Mouse (Mus musculus) adrenal gland, postnatal 4 days (tissue): ENCODE data around the gene Zfp184. TPM values are rescaled to one million over a fixed set of nuclear protein-coding genes. Genes with fewer than 3 reads are reported as not detected.
"Not testable (repeated sequence)": the region's sequence is repeated elsewhere in the genome, so short reads cannot be mapped to it uniquely, and the experiment has no call there.

Experiments used
- DNase-seq, 2 experiments: peaks; one replicate each; pipeline ENCODE4 v3.0.0; 2021 to 2022; ENCODE audit warnings: low spot score in 2 of 2, mixed read lengths in 2 of 2
- long read RNA-seq, 2 experiments: library from polyadenylated mRNA; stranded (forward); transcript quantifications; one replicate each; pipeline ENCODE4 v2.0.0; 2021
- total RNA-seq, 2 experiments: library from RNA; stranded (reverse); gene quantifications; 2 replicates each; pipeline ENCODE4 v1.2.3; 2021

Zfp184 gene
- 1 to 10 TPM; 3.8 to 4.7 TPM for total RNA-seq
- long read RNA-seq, experiment 1, partial matches to known transcripts, result 0 of 3 reads
- long read RNA-seq, experiment 1, other reads (novel, unspliced or antisense), result 1 of 3 reads
- long read RNA-seq, experiment 2, transcript Zfp184-205 (6 exons, 2,703 nt), result major isoform, 8 of 14 reads
- long read RNA-seq, experiment 2, partial matches to known transcripts, result 0 of 14 reads
- long read RNA-seq, experiment 2, other reads (novel, unspliced or antisense), result 3 of 14 reads

DNA sequence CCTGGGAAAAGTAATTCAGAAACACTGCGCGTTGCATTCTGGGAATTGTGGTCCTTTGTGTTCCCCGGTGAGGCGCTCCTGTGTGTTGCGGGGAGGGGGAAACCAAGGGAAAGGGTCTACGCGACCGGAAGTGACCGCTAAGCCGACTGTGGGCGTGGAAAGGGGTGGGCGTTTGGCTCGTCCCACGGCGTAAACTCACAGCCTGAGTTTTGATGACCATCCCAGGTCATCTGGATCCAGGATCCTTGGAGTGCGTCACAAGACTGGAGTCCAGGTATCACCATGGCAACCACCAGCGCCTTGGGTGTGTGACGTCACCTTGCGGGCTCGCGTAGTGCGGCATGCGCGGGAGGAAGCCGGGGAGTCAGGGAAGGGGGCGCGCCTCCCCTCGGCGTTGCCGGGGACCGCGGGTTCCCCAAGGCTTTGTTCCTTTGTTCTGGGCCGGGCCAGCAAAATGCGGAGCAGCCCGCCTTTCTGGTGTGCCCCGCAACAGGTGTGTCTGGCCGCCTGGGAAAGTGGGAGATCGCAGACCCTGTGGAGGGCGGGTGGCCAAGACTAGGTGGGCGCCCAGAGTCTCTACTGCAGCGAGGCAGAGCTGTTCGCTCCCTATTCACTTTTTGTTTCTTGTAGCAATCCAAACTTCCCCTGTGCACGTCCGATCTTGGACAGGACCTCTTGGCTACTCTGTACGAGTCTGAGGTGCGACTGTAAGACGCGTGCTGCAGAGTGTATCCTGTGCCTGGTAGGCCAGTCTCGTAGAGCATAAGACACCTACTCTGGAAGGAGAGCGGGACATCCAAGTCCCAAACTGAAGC is at the start of gene Zfp184:
Zfp184 (plus strand) TSS at position 169 of the 815 bp plus-strand sequence.
- DNase-seq, result peak; percentile 40 to 73

- no peak for DNase-seq
These were observed 48.2 kb upstream of the Zfp184 start for GRCm38 (mm10) chr13:21896549-21897244.

- no peak for DNase-seq
These were observed 47.7 kb upstream of the Zfp184 start for GRCm38 (mm10) chr13:21897245-21897634.

DNA sequence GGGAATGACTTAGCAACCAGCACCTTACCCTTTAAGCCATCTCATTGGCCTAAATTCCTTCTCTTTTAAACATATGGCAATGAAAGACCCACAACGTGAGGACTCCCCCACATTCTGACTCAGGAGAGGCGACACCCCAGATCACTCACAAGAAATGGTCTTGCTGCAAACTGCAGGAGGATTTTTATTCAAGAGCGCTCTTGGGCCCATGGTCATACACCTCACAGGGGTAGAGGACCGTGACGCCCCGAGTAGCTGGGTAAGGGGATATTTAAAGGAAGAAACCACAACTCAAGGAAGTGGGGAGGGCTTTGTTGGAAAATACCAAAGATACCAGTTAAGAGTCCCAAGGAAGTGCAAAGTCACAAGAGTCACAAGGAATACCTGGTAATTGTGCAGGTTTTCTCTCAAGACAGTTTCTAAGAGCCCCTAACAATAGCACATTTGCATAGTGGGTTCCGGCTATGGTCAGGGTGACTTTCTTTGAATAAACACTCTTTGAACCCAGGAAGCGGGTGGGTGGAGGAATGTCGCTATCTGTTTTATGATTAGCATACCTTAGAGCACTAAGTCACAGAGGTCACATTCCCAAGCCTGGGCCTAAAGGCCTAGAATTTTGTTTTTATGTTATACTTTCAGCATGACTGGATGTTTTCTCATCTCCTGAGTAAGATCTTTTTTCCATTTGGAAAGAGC is 43.9 kb upstream of the Zfp184 start:
- DNase-seq, result not testable (repeated sequence)

- DNase-seq, result no peak
These were observed 41.4 kb upstream of the Zfp184 start for GRCm38 (mm10) chr13:21903500-21903899.

DNA sequence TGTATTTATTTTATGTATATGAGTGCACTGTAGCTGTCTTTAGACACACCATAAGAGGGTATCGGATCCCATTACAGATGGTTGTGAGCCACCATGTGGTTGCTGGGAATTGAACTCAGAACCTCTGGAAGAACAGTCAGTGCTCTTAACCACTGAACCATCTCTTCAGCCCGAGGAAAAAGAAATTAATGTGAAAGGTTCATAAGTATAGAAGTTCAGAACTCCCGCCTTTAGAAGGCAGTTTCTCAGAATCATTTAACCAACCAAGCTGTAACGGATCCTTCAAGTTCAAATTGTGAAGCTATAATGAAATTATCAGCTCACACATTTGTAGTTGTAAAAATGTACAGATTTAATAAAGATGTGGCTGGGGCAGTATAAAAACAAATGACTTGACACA is 40.8 kb upstream of the Zfp184 start:
- not testable (repeated sequence) for DNase-seq

- DNase-seq, result no peak
These were observed 38.6 kb upstream of the Zfp184 start for GRCm38 (mm10) chr13:21906301-21906700.

GRCm38 (mm10) chr13:21906946-21907806 is 37.7 kb upstream of the Zfp184 start:
- no peak for DNase-seq

DNA sequence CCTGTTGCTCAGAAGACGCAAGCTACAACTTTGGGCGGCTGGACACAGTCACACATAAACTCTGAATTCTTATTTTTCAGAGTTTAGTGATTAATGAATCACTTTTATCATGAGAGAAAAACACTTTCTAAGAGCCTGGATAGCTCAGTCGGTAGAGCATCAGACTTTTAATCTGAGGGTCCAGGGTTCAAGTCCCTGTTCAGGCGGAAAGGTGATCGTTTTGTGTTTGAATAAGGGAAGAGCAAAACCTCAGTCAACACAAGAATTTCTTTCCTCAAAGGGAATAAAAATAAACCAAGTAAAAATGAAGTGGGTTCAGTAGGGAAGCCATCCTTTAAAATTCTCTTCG is 37.1 kb upstream of the Zfp184 start:
- DNase-seq, result not testable (repeated sequence)

GRCm38 (mm10) chr13:21910735-21911134 is 34.2 kb upstream of the Zfp184 start:
- no peak for DNase-seq

DNA sequence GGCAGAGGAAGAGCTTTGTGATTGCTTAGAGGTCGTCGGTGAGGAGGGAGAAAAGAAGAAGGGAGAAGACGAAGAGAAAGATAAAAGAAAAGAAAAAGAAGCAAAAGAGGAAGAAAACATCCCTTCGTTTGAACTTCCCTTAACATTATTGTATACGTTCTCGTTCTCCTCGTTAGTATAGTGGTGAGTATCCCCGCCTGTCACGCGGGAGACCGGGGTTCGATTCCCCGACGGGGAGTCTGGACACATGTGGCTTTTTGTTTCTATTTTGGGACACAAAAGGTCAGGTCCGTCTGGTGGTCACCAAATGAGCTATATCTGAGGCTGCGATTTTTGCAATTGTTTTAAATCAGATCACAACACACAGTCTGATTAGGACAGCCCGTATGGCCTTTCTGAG is 33.7 kb upstream of the Zfp184 start:
- no peak for DNase-seq

- no peak for DNase-seq
These were observed 31.0 kb upstream of the Zfp184 start for GRCm38 (mm10) chr13:21913854-21914253.

- no peak for DNase-seq
These were observed 30.3 kb upstream of the Zfp184 start for GRCm38 (mm10) chr13:21914599-21914998.

DNA sequence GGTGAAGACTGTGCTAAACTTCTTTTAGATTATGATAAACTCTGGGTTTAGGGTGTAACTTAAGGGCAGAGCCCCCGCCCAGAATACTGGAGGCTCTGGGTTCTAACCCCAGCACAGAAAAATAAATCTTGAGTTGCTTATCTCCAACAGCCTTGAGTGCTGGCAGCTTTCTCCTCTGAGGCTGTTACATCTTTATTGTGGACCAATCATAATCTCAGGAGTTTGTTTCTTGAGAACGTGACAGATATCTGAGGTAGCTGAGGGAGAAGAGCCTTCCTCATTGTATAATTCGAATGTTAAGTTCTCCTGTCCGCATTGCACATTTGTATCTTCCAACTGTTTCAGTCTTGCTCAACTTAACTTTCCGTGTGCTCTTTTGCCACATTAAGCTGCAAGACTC is 29.4 kb upstream of the Zfp184 start:
- DNase-seq, result no peak

GRCm38 (mm10) chr13:21916056-21916455 is 28.8 kb upstream of the Zfp184 start:
- no peak for DNase-seq

DNA sequence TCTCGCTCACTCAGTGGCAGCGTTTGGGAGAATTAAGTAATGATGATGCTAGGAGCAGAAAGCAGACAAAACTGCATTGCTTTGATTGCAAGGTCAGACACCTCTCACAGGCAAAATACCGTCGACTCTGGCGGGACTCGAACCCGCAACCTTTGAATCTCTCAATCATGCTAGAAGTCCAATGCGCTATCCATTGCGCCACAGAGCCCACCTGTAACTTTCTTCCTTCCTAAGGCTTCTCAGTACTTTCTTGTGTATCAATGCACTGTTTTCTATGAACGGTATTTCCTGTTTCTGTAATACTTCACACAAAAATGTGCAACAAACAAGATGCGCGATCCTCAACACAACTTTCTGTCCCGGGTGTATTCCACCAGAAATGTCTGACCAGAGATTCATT is 27.9 kb upstream of the Zfp184 start:
- DNase-seq, result no peak

GRCm38 (mm10) chr13:21917480-21917879 is 27.4 kb upstream of the Zfp184 start:
- DNase-seq, result no peak

GRCm38 (mm10) chr13:21917992-21918391 is 26.9 kb upstream of the Zfp184 start:
- DNase-seq, result no peak

DNA sequence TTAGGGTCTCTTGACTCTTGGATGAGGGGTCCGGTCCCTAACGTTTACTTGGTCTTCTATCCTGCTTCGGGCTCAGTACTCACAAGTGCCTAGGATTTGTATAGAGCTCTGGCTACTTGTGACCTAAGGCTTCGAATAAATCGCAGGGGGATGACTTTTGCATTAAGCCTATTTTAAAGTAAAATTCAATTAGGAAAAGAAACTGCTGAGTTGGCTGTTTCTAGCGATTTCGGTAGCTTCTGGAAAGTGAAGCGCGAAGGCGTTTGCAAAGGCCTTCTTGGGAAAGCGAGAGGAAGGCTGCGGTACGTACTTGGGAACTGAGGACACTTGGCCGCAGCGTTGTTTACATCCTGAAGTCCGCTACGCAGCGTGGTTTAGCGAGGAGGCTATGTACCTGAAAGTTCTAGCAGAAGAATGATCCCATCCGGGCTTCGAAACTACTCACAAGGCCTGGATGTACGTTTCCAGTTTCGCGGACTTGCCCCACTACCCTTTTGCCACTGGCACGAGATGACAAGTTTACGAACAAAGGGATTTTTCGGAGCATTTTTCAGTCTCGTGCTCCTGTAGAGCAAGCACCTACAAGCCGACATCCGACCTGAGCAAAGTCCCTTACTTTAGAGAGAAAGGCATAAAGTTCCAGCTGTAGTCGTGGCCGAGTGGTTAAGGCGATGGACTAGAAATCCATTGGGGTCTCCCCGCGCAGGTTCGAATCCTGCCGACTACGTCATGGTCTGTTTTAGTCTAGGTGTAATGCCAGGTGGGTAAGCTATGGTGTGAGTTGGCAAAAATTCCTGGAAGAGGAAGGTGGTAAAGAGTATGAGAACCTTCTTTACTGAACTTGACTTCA is 26.1 kb upstream of the Zfp184 start:
- DNase-seq, result peak in 1 of 2 experiments; percentile 10
